Mouse (Mus musculus) frontal cortex, postnatal 36 days (tissue): ENCODE measurements around the gene Il10ra.

ENCODE experiments used
- DNase-seq, 2 experiments: peaks; one replicate each; pipeline ENCODE4 v3.0.0; 2022; ENCODE audit warnings: low spot score in 2 of 2

Il10ra gene

GRCm38 (mm10) chr9:45259065-45259464 is 9.9 kb downstream of the Il10ra start:
- DNase-seq, result no peak

- DNase-seq, result no peak
Measured at GRCm38 (mm10) chr9:45255967-45256366, 13.0 kb downstream of the Il10ra start.

- DNase-seq, result no peak
Measured at GRCm38 (mm10) chr9:45255431-45255830, 13.5 kb downstream of the Il10ra start.

GRCm38 (mm10) chr9:45254605-45255004 is 14.3 kb downstream of the Il10ra start:
- no peak for DNase-seq

GRCm38 (mm10) chr9:45254021-45254420 is 14.9 kb downstream of the Il10ra start:
- no peak for DNase-seq

- DNase-seq, result no peak
Measured at GRCm38 (mm10) chr9:45252395-45252794, 16.6 kb downstream of the Il10ra start.

- DNase-seq, result no peak
Measured at GRCm38 (mm10) chr9:45251990-45252389, 17.0 kb downstream of the Il10ra start.

GRCm38 (mm10) chr9:45251281-45251680 is 17.7 kb downstream of the Il10ra start:
- DNase-seq, result no peak

GRCm38 (mm10) chr9:45250306-45250705 is 18.6 kb downstream of the Il10ra start:
- DNase-seq, result no peak

GRCm38 (mm10) chr9:45247536-45247935 is 21.4 kb downstream of the Il10ra start:
- DNase-seq, result no peak

GRCm38 (mm10) chr9:45246060-45246459 is 22.9 kb downstream of the Il10ra start:
- DNase-seq, result no peak

- DNase-seq, result no peak
Measured at GRCm38 (mm10) chr9:45245432-45245831, 23.5 kb downstream of the Il10ra start.

GRCm38 (mm10) chr9:45241397-45241796 is 27.6 kb downstream of the Il10ra start:
- no peak for DNase-seq

- no peak for DNase-seq
Measured at GRCm38 (mm10) chr9:45236744-45237143, 32.2 kb downstream of the Il10ra start.

GRCm38 (mm10) chr9:45235668-45236227 is 33.2 kb downstream of the Il10ra start:
- DNase-seq, result no peak

GRCm38 (mm10) chr9:45229359-45229758 is 39.6 kb downstream of the Il10ra start:
- no peak for DNase-seq

- DNase-seq, result peak; percentile 93 to 96
Measured at GRCm38 (mm10) chr9:45221567-45221966, 47.4 kb downstream of the Il10ra start.

- DNase-seq, result no peak
Measured at GRCm38 (mm10) chr9:45219644-45220043, 49.3 kb downstream of the Il10ra start.

- no peak for DNase-seq
Measured at GRCm38 (mm10) chr9:45215526-45216179, 53.3 kb downstream of the Il10ra start.

GRCm38 (mm10) chr9:45212001-45212400 is 56.9 kb downstream of the Il10ra start:
- no peak for DNase-seq

- no peak for DNase-seq
Measured at GRCm38 (mm10) chr9:45207015-45207743, 61.8 kb downstream of the Il10ra start.

- DNase-seq, result no peak
Measured at GRCm38 (mm10) chr9:45206121-45206520, 62.8 kb downstream of the Il10ra start.

GRCm38 (mm10) chr9:45205143-45205542 is 63.8 kb downstream of the Il10ra start:
- DNase-seq, result no peak
